Mouse (Mus musculus): Measurements from ENCODE around the gene Pld3.

GRCm38 (mm10) chr7:27541922-27542321 is 11.1 kb downstream of the Pld3 start:
- no peak for TF ChIP-seq CTCF (conservative IDR thresholded peaks at IDR 0.05; ENCODE audit: low read length)
- TF ChIP-seq POU5F1 (IDR thresholded peaks at IDR 0.05; ENCODE audit: borderline replicate concordance, low read length): no peak
